ENCODE assay signal across 27 mouse cellular contexts in the genomic region with DNA sequence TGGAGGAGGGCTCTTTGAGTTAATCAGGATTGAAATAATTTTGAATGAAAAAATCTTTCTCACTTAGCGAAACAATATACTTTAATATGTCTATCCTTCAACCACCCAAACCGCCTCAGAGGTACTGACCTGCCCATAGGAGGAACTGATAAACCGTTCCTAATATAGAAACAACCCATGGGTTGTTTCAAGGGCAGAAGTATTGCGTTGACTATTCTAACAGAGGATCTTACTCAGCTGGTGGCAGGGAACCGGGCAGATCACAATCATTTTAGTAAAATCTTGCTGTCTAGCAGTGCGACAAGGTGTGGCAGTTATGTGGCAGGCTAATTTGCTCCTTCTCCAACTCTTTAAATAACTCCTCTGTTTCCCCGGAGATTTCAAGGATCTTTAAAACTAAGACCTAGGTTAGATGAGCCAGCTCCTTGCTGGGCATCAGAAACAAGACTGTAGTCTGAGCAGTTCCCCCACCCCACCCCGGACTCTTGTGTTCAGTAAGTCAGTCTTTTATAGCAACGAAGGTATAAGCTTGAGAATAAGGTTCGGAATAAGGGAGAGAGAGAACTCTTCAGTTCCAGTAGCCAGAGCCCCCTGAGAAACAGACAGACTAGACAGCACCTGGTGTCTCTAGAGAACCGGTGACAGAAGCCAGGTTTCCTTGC. TPM values are rescaled to one million over a fixed set of nuclear protein-coding genes. Genes with fewer than 3 reads are reported as not detected.
A peak's percentile ranks its signal among the peaks of the same experiment; 100 is the strongest.
DNase-seq lines count a peak whose midpoint lies in the region; ATAC-seq lines count a peak whose summit lies in the region.
"Had no signal": no experiment of that assay in that cellular context is flagged by ENCODE, and none has a peak within 500 bp of the region (broad histone marks: within the 10 kb centered on the region; RNA-seq: fewer than 3 reads in every experiment).

No protein-coding gene starts in this region.

- no peak for DNase-seq in heart, adult 18-20 months
- DNase-seq in lung, postnatal 4 days, result no peak
- DNase-seq in splenic B cell, adult 2 months (ENCODE audit: low read depth, low spot score), result peak; percentile 46
- DNase-seq in thymus, postnatal 4 days, result no peak
- DNase-seq in adrenal gland, postnatal 36 days, result no peak
- DNase-seq: adrenal gland, adult 2 months; cerebellum, adult 9-11 months; gastrocnemius, postnatal 10 days; kidney, adult 8-10 months; kidney, postnatal 25 days; layer of hippocampus, adult 9-11 months; lung, embryonic 14.5 days; right cerebral cortex, postnatal 14 days; spleen, adult 18-20 months; thymus, adult 18-20 months had no signal

- H3K27ac ChIP-seq in heart, embryonic 11.5 days (ENCODE audit: low read depth, low read length), result 0 out of 2 replicates have a peak overlapping the region, but pooled peaks have one; percentile 29
- H3K27ac ChIP-seq in lung, embryonic 16.5 days (ENCODE audit: low read length), result peak overlapping the region; percentile 64
- H3K27ac ChIP-seq: embryonic facial prominence, embryonic 12.5 days; forebrain, embryonic 13.5 days; hindbrain, embryonic 12.5 days; left cerebral cortex, adult 2 months; limb, embryonic 12.5 days; liver, embryonic 12.5 days; neural tube, embryonic 15.5 days had no signal

- no peak overlapping the region for H3K4me3 ChIP-seq in heart, embryonic 11.5 days (ENCODE audit: low read depth, low read length)
- H3K4me3 ChIP-seq in lung, embryonic 16.5 days (ENCODE audit: low read length), result no peak overlapping the region
- H3K4me3 ChIP-seq: embryonic facial prominence, embryonic 12.5 days; erythroblast, embryonic 14.5 days; forebrain, embryonic 13.5 days; hindbrain, embryonic 12.5 days; left cerebral cortex, adult 2 months; limb, embryonic 12.5 days; liver, embryonic 12.5 days; neural tube, embryonic 15.5 days had no signal

- peak overlapping the region; percentile 24; the same call in 1 of the 2 replicates for H3K4me2 ChIP-seq in heart, embryonic 11.5 days
- 0 out of 2 replicates have a peak overlapping the region, but pooled peaks have one; percentile 22 for H3K4me2 ChIP-seq in lung, embryonic 16.5 days (ENCODE audit: low read depth, low read length)
- H3K4me2 ChIP-seq: embryonic facial prominence, embryonic 12.5 days; forebrain, embryonic 13.5 days; hindbrain, embryonic 12.5 days; limb, embryonic 12.5 days; liver, embryonic 12.5 days; lung, embryonic 14.5 days; neural tube, embryonic 15.5 days had no signal

- H3K4me1 ChIP-seq in heart, embryonic 11.5 days (ENCODE audit: control insufficient read depth, insufficient read depth, low read length), result peaks cover 3% of the 10 kb centered on the region; the same call in 1 of the 2 replicates
- H3K4me1 ChIP-seq in lung, embryonic 16.5 days (replicated peaks; ENCODE audit: control insufficient read depth, insufficient read depth, low read length), result no peaks in the 10 kb centered on the region
- H3K4me1 ChIP-seq: hindbrain, embryonic 12.5 days; limb, embryonic 12.5 days; liver, embryonic 12.5 days; neural tube, embryonic 15.5 days had no signal

- no peaks in the 10 kb centered on the region for H3K27me3 ChIP-seq in heart, embryonic 11.5 days (ENCODE audit: control insufficient read depth, insufficient read depth, low read length)
- H3K27me3 ChIP-seq in lung, embryonic 16.5 days (ENCODE audit: control insufficient read depth, insufficient read depth, low read depth, low read length), result no peaks in the 10 kb centered on the region
- no peaks in the 10 kb centered on the region for H3K27me3 ChIP-seq in splenic B cell, adult 2 months (ENCODE audit: control insufficient read depth, insufficient read depth, low read length, poor library complexity, severe bottlenecking)
- H3K27me3 ChIP-seq: embryonic facial prominence, embryonic 12.5 days; hindbrain, embryonic 12.5 days; limb, embryonic 12.5 days; liver, embryonic 12.5 days; neural tube, embryonic 15.5 days had no signal

- ATAC-seq in heart, embryonic 11.5 days (replicated peaks; ENCODE audit: insufficient number of reproducible peaks, low FRiP score, low TSS enrichment), result no peak
- ATAC-seq in lung, embryonic 16.5 days (ENCODE audit: low read depth), result peak; percentile 23; the same call in 1 of the 2 replicates
- peak; percentile 68 for ATAC-seq in granulocyte monocyte progenitor cell, adult 5-6 weeks (replicated peaks; ENCODE audit: poor library complexity, severe bottlenecking)
- ATAC-seq: forebrain, embryonic 13.5 days; liver, embryonic 12.5 days; midbrain, embryonic 16.5 days had no signal

- H3K9ac ChIP-seq in heart, embryonic 11.5 days (ENCODE audit: low read depth, low read length), result 0 out of 2 replicates have a peak overlapping the region, but pooled peaks have one; percentile 34
- H3K9ac ChIP-seq in lung, embryonic 16.5 days (ENCODE audit: low read length), result no peak overlapping the region
- H3K9ac ChIP-seq: embryonic facial prominence, embryonic 12.5 days; forebrain, embryonic 13.5 days; hindbrain, embryonic 12.5 days; limb, embryonic 12.5 days; liver, embryonic 12.5 days; lung, embryonic 14.5 days; neural tube, embryonic 15.5 days had no signal

- H3K36me3 ChIP-seq in heart, embryonic 11.5 days (ENCODE audit: control insufficient read depth, insufficient read depth, low read length), result no peaks in the 10 kb centered on the region
- no peaks in the 10 kb centered on the region for H3K36me3 ChIP-seq in lung, embryonic 16.5 days (ENCODE audit: control insufficient read depth, insufficient read depth, low read length)
- no peaks in the 10 kb centered on the region for H3K36me3 ChIP-seq in splenic B cell, adult 2 months (ENCODE audit: control insufficient read depth, insufficient read depth, low read length, poor library complexity, severe bottlenecking)
- H3K36me3 ChIP-seq: embryonic facial prominence, embryonic 12.5 days; hindbrain, embryonic 12.5 days; limb, embryonic 12.5 days; liver, embryonic 12.5 days; neural tube, embryonic 15.5 days had no signal

- no peaks in the 10 kb centered on the region for H3K9me3 ChIP-seq in heart, embryonic 11.5 days (replicated peaks; ENCODE audit: control insufficient read depth, low read length)
- no peaks in the 10 kb centered on the region for H3K9me3 ChIP-seq in lung, embryonic 16.5 days (ENCODE audit: control insufficient read depth, low read length)
- H3K9me3 ChIP-seq: embryonic facial prominence, embryonic 12.5 days; forebrain, embryonic 13.5 days; hindbrain, embryonic 12.5 days; limb, embryonic 12.5 days; liver, embryonic 12.5 days; neural tube, embryonic 15.5 days had no signal

- 55% methylated on average over 11 of the region's 11 CpGs for WGBS in heart, embryonic 11.5 days (ENCODE audit: insufficient replicate concordance)
- 59% methylated on average over 11 of the region's 11 CpGs for WGBS in lung, embryonic 16.5 days

RNA-seq across cellular contexts. Expression of a gene that starts 27.5 kb away (rescaled TPM):
- polyA plus RNA-seq in heart, embryonic 11.5 days (2014; fragmentation: Nextera tagmentation; extraction: Ambion mirVana), result 53.4 and 54.4 TPM in 2 replicates
- total RNA-seq in heart, adult 18-20 months (2021), result 10 to 100 TPM; 28.6 to 29.1 TPM
- polyA plus RNA-seq in lung, embryonic 16.5 days (2015; fragmentation: Nextera tagmentation; extraction: Ambion mirVana), result 72.5 and 73.3 TPM in 2 replicates
- total RNA-seq in granulocyte monocyte progenitor cell, adult 5-6 weeks (2014; fragmentation: Nextera tagmentation), result 116 and 130 TPM in 2 replicates
- 34.5 and 45.1 TPM in 2 replicates for total RNA-seq in granulocyte monocyte progenitor cell, adult 5-6 weeks (2017)
- 10 to 100 TPM; 53.7 to 95.9 TPM for total RNA-seq in adrenal gland, postnatal 36 days (2021)
